Mouse (Mus musculus): ENCODE measurements around the gene Mthfd1. TPM values are rescaled to one million over a fixed set of nuclear protein-coding genes. Genes with fewer than 3 reads are reported as not detected.
"Not testable (repeated sequence)": the region's sequence is repeated elsewhere in the genome, so short reads cannot be mapped to it uniquely, and the experiment has no call there.

Mthfd1 gene
- total RNA-seq (2021): 10 to 100 TPM; 28.0 to 30.2 TPM
- long read RNA-seq, experiment 1, transcript Mthfd1-201 (28 exons, 3,241 nt): major isoform, 25 of 37 reads
- long read RNA-seq, experiment 1, partial matches to known transcripts: 11 of 37 reads
- long read RNA-seq, experiment 1, other reads (novel, unspliced or antisense): 1 of 37 reads
- long read RNA-seq, experiment 2, transcript Mthfd1-201 (28 exons, 3,241 nt): major isoform, 45 of 61 reads
- long read RNA-seq, experiment 2, partial matches to known transcripts: 14 of 61 reads
- long read RNA-seq, experiment 2, other reads (novel, unspliced or antisense): 2 of 61 reads

GRCm38 (mm10) chr12:76254725-76255498 is at the start of gene Mthfd1:
TSS of gene Mthfd1 (plus strand) at chr12:76255298.
- DNase-seq: peak; percentile 98

GRCm38 (mm10) chr12:76209429-76209974 is 45.6 kb upstream of the Mthfd1 start:
- no peak for DNase-seq

GRCm38 (mm10) chr12:76215121-76215520 is 40.0 kb upstream of the Mthfd1 start:
- DNase-seq: no peak

GRCm38 (mm10) chr12:76216716-76217115 is 38.4 kb upstream of the Mthfd1 start:
- DNase-seq: no peak

- DNase-seq: not testable (repeated sequence)
Observed at GRCm38 (mm10) chr12:76222104-76222503, 33.0 kb upstream of the Mthfd1 start.

GRCm38 (mm10) chr12:76230644-76231043 is 24.5 kb upstream of the Mthfd1 start:
- no peak for DNase-seq

GRCm38 (mm10) chr12:76235253-76235652 is 19.8 kb upstream of the Mthfd1 start:
- DNase-seq: no peak

- no peak for DNase-seq
Observed at GRCm38 (mm10) chr12:76239145-76239838, 15.8 kb upstream of the Mthfd1 start.

- DNase-seq: no peak
Observed at GRCm38 (mm10) chr12:76239839-76240571, 15.1 kb upstream of the Mthfd1 start.

GRCm38 (mm10) chr12:76240670-76241069 is 14.4 kb upstream of the Mthfd1 start:
- DNase-seq: no peak

- no peak for DNase-seq
Observed at GRCm38 (mm10) chr12:76241084-76241483, 14.0 kb upstream of the Mthfd1 start.

GRCm38 (mm10) chr12:76241833-76242232 is 13.3 kb upstream of the Mthfd1 start:
- no peak for DNase-seq

- DNase-seq: no peak
Observed at GRCm38 (mm10) chr12:76244981-76245380, 10.1 kb upstream of the Mthfd1 start.

GRCm38 (mm10) chr12:76246646-76247045 is 8.5 kb upstream of the Mthfd1 start, which contains the start of gene Tex21:
TSS of gene Tex21 (minus strand) at chr12:76246746.
- no peak for DNase-seq

- DNase-seq: no peak
Observed at GRCm38 (mm10) chr12:76253090-76253489, 2.0 kb upstream of the Mthfd1 start.

- DNase-seq: no peak
Observed at GRCm38 (mm10) chr12:76253591-76253990, 1.5 kb upstream of the Mthfd1 start.

- no peak for DNase-seq
Observed at GRCm38 (mm10) chr12:76253991-76254390, 1.1 kb upstream of the Mthfd1 start.

GRCm38 (mm10) chr12:76255499-76255875 is 389 bp downstream of the Mthfd1 start:
- no peak for DNase-seq

- no peak for DNase-seq
Observed at GRCm38 (mm10) chr12:76256114-76256843, 1.2 kb downstream of the Mthfd1 start.

- DNase-seq: no peak
Observed at GRCm38 (mm10) chr12:76260673-76261072, 5.6 kb downstream of the Mthfd1 start.

GRCm38 (mm10) chr12:76261556-76261955 is 6.5 kb downstream of the Mthfd1 start:
- no peak for DNase-seq
